Mouse (Mus musculus): ENCODE results near the gene Efcab2. TPM values are rescaled to one million over a fixed set of nuclear protein-coding genes. Genes with fewer than 3 reads are reported as not detected.

The Efcab2 gene
- polyA plus RNA-seq (2012; rRNA removed) = 10.1 and 15.2 TPM in 2 replicates

DNA sequence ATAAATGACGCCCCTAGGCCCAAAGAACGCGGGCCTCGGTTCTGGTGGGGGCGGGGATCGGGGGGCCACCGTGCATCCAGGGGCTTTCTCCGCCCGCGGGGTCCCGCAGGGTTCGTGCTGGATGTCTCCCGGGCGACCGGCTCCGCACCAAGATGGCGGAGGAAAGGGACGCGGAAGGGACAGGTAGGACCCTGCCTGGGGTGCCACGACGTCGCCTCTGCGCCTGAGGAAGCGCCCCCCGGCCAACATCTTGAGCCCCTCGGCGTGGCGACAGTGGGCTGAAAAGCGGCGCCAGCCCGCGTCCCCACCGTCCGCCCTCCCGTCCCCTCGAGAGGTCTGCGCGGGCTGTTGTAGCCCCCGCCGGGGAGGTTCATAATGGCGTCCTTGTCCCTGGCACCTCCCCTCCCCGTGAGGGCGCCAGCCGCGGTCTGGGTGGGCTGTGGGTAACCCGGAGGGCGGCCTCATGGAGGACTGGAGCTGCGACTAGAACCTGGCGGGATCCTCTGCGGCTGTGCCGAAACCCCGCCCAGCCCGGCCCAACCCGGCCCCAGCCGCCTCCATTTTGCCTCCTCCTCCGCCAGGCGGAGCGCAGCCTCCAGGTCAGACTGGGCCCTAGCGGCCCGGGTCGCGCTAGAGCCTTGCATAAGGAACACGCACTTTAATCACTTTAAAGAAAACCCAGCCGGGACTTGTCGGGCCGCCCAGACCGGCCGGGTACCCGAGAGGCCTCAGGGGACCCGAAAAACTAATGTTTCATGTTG lies at the start of gene Efcab2:
Gene Efcab2 (plus strand): TSS at position 135 of the 761 bp plus-strand sequence.
- Histone ChIP-seq H3K4me1 (ENCODE audit: control insufficient read depth, insufficient read depth, low read length) (no peaks in the 10 kb centered on the region), H3K27ac (ENCODE audit: control insufficient read depth, insufficient read depth, low read depth, low read length) (peak within 1 kb of the TSS; percentile 98), H3K4me3 (ENCODE audit: control insufficient read depth, low read depth, low read length) (peak within 1 kb of the TSS; percentile 96), H3K36me3 (ENCODE audit: control insufficient read depth, insufficient read depth, low read length) (no peaks in the 10 kb centered on the region), H3K27me3 (ENCODE audit: control insufficient read depth, insufficient read depth, low read length) (no peaks in the 10 kb centered on the region)
- TF ChIP-seq POLR2A (IDR thresholded peaks at IDR 0.05; ENCODE audit: control insufficient read depth, low read depth, low read length) (peak; percentile 72), CTCF (IDR thresholded peaks at IDR 0.05; ENCODE audit: control insufficient read depth, insufficient read depth, insufficient replicate concordance, low read depth, low read length) (no peak)

DNA sequence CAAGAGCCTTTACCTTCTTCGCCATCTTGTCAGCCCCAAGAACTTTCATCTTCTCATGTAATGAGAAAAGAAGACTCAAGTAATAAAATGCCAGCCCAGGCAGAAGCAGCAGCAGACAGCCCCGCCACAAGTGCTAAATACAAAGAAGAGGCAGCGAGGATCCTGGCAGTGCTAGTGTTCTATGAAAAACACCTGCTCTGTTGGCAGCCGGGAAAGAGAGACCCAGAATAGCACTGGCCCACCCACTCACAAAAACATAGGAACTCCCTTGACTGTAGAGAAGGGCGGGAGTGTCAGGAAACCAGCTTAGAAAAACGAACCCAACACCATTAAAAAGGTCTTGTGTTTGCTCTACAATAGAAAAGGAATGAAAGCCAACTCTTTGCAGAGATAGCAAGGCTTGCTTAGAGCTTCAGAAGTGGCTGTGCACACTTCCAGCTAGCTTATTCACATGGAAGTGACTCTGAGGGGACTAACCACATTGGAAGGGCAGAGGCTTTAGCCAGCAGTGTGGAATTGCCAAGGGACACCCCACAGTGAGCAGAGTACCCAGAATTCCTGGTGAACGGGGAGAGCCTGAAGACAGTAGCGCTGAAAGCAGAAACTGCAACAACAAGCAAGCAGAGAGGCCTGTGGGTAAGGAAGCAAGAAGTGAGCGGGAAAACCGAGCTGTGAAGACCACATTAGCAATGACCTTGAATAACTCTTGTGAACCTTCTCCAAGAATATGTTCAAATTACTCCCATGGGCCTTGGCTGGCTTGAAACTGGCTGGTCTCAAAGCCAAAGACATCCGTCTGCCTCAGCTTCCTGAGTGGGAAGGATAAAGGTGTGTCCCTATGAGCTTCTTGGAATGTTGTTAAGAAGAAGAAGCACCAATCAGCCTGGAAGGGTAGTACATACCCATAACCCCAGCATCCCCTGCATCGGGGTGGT lies 47.8 kb upstream of the Efcab2 start:
- no peaks in the 10 kb centered on the region; the same call in 1 of the 2 replicates for H3K4me1 ChIP-seq (ENCODE audit: control insufficient read depth, insufficient read depth, low read length)
- TF ChIP-seq POLR2A (IDR thresholded peaks at IDR 0.05; ENCODE audit: control insufficient read depth, low read depth, low read length) = no peak
- TF ChIP-seq CTCF (IDR thresholded peaks at IDR 0.05; ENCODE audit: control insufficient read depth, insufficient read depth, insufficient replicate concordance, low read depth, low read length) = no peak
- H3K36me3 ChIP-seq (ENCODE audit: control insufficient read depth, insufficient read depth, low read length) = no peaks in the 10 kb centered on the region
- H3K27ac ChIP-seq (ENCODE audit: control insufficient read depth, insufficient read depth, low read depth, low read length) = no peak overlapping the region
- H3K4me3 ChIP-seq (ENCODE audit: control insufficient read depth, low read depth, low read length) = no peak overlapping the region
- no peaks in the 10 kb centered on the region for H3K27me3 ChIP-seq (ENCODE audit: control insufficient read depth, insufficient read depth, low read length)

DNA sequence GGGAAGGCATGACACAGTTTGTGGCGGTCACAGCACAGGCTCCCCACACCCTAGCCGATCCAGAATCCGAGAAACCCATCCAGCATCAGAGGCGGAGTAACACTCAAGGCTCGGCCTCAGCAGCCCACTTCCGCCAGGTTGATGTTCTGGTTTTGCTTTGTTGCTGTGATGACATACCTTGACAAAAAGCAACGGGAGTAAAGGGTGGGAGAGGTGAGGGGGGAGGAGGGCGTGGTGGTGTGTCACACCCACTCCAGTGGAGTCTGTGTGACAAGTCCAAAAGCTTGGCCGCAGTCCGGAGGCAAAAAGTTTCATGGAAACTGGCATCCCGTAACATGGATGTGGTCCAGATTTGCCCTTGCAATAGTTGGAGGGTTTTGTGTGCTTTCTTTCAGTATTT lies 45.6 kb upstream of the Efcab2 start:
- H3K36me3 ChIP-seq (ENCODE audit: control insufficient read depth, insufficient read depth, low read length) = no peaks in the 10 kb centered on the region
- H3K27me3 ChIP-seq (ENCODE audit: control insufficient read depth, insufficient read depth, low read length) = no peaks in the 10 kb centered on the region
- TF ChIP-seq CTCF (IDR thresholded peaks at IDR 0.05; ENCODE audit: control insufficient read depth, insufficient read depth, insufficient replicate concordance, low read depth, low read length) (no peak), POLR2A (IDR thresholded peaks at IDR 0.05; ENCODE audit: control insufficient read depth, low read depth, low read length) (no peak)
- H3K27ac ChIP-seq (ENCODE audit: control insufficient read depth, insufficient read depth, low read depth, low read length) = no peak overlapping the region
- no peaks in the 10 kb centered on the region; the same call in 1 of the 2 replicates for H3K4me1 ChIP-seq (ENCODE audit: control insufficient read depth, insufficient read depth, low read length)
- H3K4me3 ChIP-seq (ENCODE audit: control insufficient read depth, low read depth, low read length) = no peak overlapping the region; the same call in 1 of the 2 replicates

GRCm38 (mm10) chr1:178360702-178361101 lies 45.2 kb upstream of the Efcab2 start:
- TF ChIP-seq POLR2A (IDR thresholded peaks at IDR 0.05; ENCODE audit: control insufficient read depth, low read depth, low read length) = no peak
- TF ChIP-seq CTCF (IDR thresholded peaks at IDR 0.05; ENCODE audit: control insufficient read depth, insufficient read depth, insufficient replicate concordance, low read depth, low read length) = no peak
- no peak overlapping the region for H3K27ac ChIP-seq (ENCODE audit: control insufficient read depth, insufficient read depth, low read depth, low read length)

GRCm38 (mm10) chr1:178365171-178365570 lies 40.7 kb upstream of the Efcab2 start:
- no peak for TF ChIP-seq CTCF (IDR thresholded peaks at IDR 0.05; ENCODE audit: control insufficient read depth, insufficient read depth, insufficient replicate concordance, low read depth, low read length)
- no peak for TF ChIP-seq POLR2A (IDR thresholded peaks at IDR 0.05; ENCODE audit: control insufficient read depth, low read depth, low read length)
- peak overlapping the region; percentile 29 for H3K27ac ChIP-seq (ENCODE audit: control insufficient read depth, insufficient read depth, low read depth, low read length)
- no peaks in the 10 kb centered on the region for H3K36me3 ChIP-seq (ENCODE audit: control insufficient read depth, insufficient read depth, low read length)
- H3K4me1 ChIP-seq (ENCODE audit: control insufficient read depth, insufficient read depth, low read length) = peaks cover 5% of the 10 kb centered on the region
- H3K4me3 ChIP-seq (ENCODE audit: control insufficient read depth, low read depth, low read length) = no peak overlapping the region
- H3K27me3 ChIP-seq (ENCODE audit: control insufficient read depth, insufficient read depth, low read length) = no peaks in the 10 kb centered on the region

More at GRCm38 (mm10) chr1:178360702-178361101, 45.2 kb upstream of the Efcab2 start:
- Histone ChIP-seq H3K4me1 (ENCODE audit: control insufficient read depth, insufficient read depth, low read length) (no peaks in the 10 kb centered on the region; the same call in 1 of the 2 replicates), H3K27me3 (ENCODE audit: control insufficient read depth, insufficient read depth, low read length) (no peaks in the 10 kb centered on the region), H3K36me3 (ENCODE audit: control insufficient read depth, insufficient read depth, low read length) (no peaks in the 10 kb centered on the region), H3K4me3 (ENCODE audit: control insufficient read depth, low read depth, low read length) (no peak overlapping the region)

- Histone ChIP-seq H3K27ac (ENCODE audit: control insufficient read depth, insufficient read depth, low read depth, low read length) (peak overlapping the region; percentile 57), H3K36me3 (ENCODE audit: control insufficient read depth, insufficient read depth, low read length) (no peaks in the 10 kb centered on the region), H3K4me3 (ENCODE audit: control insufficient read depth, low read depth, low read length) (no peak overlapping the region), H3K4me1 (ENCODE audit: control insufficient read depth, insufficient read depth, low read length) (peaks cover 5% of the 10 kb centered on the region), H3K27me3 (ENCODE audit: control insufficient read depth, insufficient read depth, low read length) (no peaks in the 10 kb centered on the region)
- TF ChIP-seq CTCF (IDR thresholded peaks at IDR 0.05; ENCODE audit: control insufficient read depth, insufficient read depth, insufficient replicate concordance, low read depth, low read length) = no peak
- TF ChIP-seq POLR2A (IDR thresholded peaks at IDR 0.05; ENCODE audit: control insufficient read depth, low read depth, low read length) = no peak
Observed at GRCm38 (mm10) chr1:178368121-178368520, 37.8 kb upstream of the Efcab2 start.
